Mouse (Mus musculus): Measurements from ENCODE around the gene Mpdu1.
"Not testable (repeated sequence)": the region's sequence is repeated elsewhere in the genome, so short reads cannot be mapped to it uniquely, and the experiment has no call there.

Mpdu1 gene

GRCm38 (mm10) chr11:69662213-69662966 is at the start of gene Mpdu1:
TSS of gene Mpdu1 (minus strand) at chr11:69662642.
- peak; percentile 96 for DNase-seq

GRCm38 (mm10) chr11:69711082-69711481 is 48.6 kb upstream of the Mpdu1 start:
- DNase-seq, result no peak

- DNase-seq, result no peak
Measured at GRCm38 (mm10) chr11:69710470-69710869, 48.0 kb upstream of the Mpdu1 start.

- DNase-seq, result no peak
Measured at GRCm38 (mm10) chr11:69709554-69710446, 47.4 kb upstream of the Mpdu1 start.

GRCm38 (mm10) chr11:69708614-69709265 is 46.3 kb upstream of the Mpdu1 start:
- no peak for DNase-seq

GRCm38 (mm10) chr11:69707873-69708381 is 45.5 kb upstream of the Mpdu1 start:
- DNase-seq, result no peak

- no peak for DNase-seq
Measured at GRCm38 (mm10) chr11:69707480-69707847, 45.0 kb upstream of the Mpdu1 start.

- peak; percentile 99 for DNase-seq
Measured at GRCm38 (mm10) chr11:69706775-69707479, 44.5 kb upstream of the Mpdu1 start.

GRCm38 (mm10) chr11:69704613-69705010 is 42.2 kb upstream of the Mpdu1 start:
- DNase-seq, result no peak

GRCm38 (mm10) chr11:69703814-69704612 is 41.6 kb upstream of the Mpdu1 start:
- DNase-seq, result peak; percentile 26

GRCm38 (mm10) chr11:69703381-69703780 is 40.9 kb upstream of the Mpdu1 start:
- not testable (repeated sequence) for DNase-seq

- DNase-seq, result not testable (repeated sequence)
Measured at GRCm38 (mm10) chr11:69702886-69703285, 40.4 kb upstream of the Mpdu1 start.

GRCm38 (mm10) chr11:69699595-69699994 is 37.2 kb upstream of the Mpdu1 start:
- DNase-seq, result peak; percentile 18

GRCm38 (mm10) chr11:69698574-69698973 is 36.1 kb upstream of the Mpdu1 start:
- peak; percentile 28 for DNase-seq

GRCm38 (mm10) chr11:69697396-69697795 is 35.0 kb upstream of the Mpdu1 start:
- DNase-seq, result peak; percentile 23

GRCm38 (mm10) chr11:69695361-69696181 is 33.1 kb upstream of the Mpdu1 start, which contains the start of the genes Tnfsf12 and Tnfsfm13:
TSS of gene Tnfsf12 (minus strand) at chr11:69695849.
TSS of gene Tnfsfm13 (minus strand) at chr11:69696098.
- DNase-seq, result peak; percentile 74

- DNase-seq, result no peak
Measured at GRCm38 (mm10) chr11:69695046-69695360, 32.6 kb upstream of the Mpdu1 start.

GRCm38 (mm10) chr11:69693421-69693965 is 31.1 kb upstream of the Mpdu1 start:
- DNase-seq, result no peak

GRCm38 (mm10) chr11:69692863-69693262 is 30.4 kb upstream of the Mpdu1 start:
- DNase-seq, result no peak

GRCm38 (mm10) chr11:69692196-69692811 is 29.9 kb upstream of the Mpdu1 start:
- DNase-seq, result no peak

Data from cerebellum, adult 9-10 months (tissue).